Mouse (Mus musculus) embryonic facial prominence, embryonic 15.5 days (tissue): ENCODE results near the gene Rtn4ip1. TPM values are rescaled to one million over a fixed set of nuclear protein-coding genes. Genes with fewer than 3 reads are reported as not detected.
A peak's percentile ranks its signal among the peaks of the same experiment; 100 is the strongest.

Experiments
- ATAC-seq: fragments of 200-750 bp; cut with Nextera tagmentation; 2 replicates; pipeline ENCODE4 v1.8.0; 2017; ENCODE audit warnings: low read depth, moderate TSS enrichment; ENCODE audit not compliant: insufficient number of reproducible peaks, low FRiP score, low TSS enrichment
- H3K27ac ChIP-seq: fragments of 300-500 bp; sonication (generic); replicated peaks from 2 replicates; pipeline ENCODE4 v1.5.1; 2015; ENCODE audit warnings: mild to moderate bottlenecking, inconsistent platforms
- H3K27me3 ChIP-seq: fragments of 300-500 bp; sonication (generic); 2 replicates; pipeline ENCODE4 v1.6.1; 2015; ENCODE audit warnings: inconsistent platforms
- H3K36me3 ChIP-seq: fragments of 300-500 bp; sonication (generic); 2 replicates; pipeline ENCODE4 v1.6.1; 2015; ENCODE audit warnings: mild to moderate bottlenecking, inconsistent platforms
- H3K4me1 ChIP-seq: fragments of 300-500 bp; sonication (generic); 2 replicates; pipeline ENCODE4 v1.6.1; 2015; ENCODE audit warnings: inconsistent platforms
- H3K4me2 ChIP-seq: fragments of 300-500 bp; sonication (generic); replicated peaks from 2 replicates; pipeline ENCODE4 v1.6.1; 2015; ENCODE audit warnings: mild to moderate bottlenecking, inconsistent platforms
- H3K4me3 ChIP-seq: fragments of 300-500 bp; sonication (generic); replicated peaks from 2 replicates; pipeline ENCODE4 v1.5.1; 2015; ENCODE audit warnings: mild to moderate bottlenecking, inconsistent platforms
- H3K9ac ChIP-seq: fragments of 300-500 bp; sonication (generic); 2 replicates; pipeline ENCODE4 v1.6.1; 2015; ENCODE audit warnings: inconsistent platforms
- H3K9me3 ChIP-seq: fragments of 300-500 bp; sonication (generic); replicated peaks from 2 replicates; pipeline ENCODE4 v1.6.1; 2016; ENCODE audit warnings: inconsistent platforms
- WGBS: fragments of 180-500 bp; shearing (Covaris S2); methylation state at CpG from one replicate; pipeline ENCODE4 v1.1.7; 2015; 5-methylcytosine and 5-hydroxymethylcytosine counted together
- polyA plus RNA-seq: library from polyadenylated mRNA; unstranded; fragments of >200 nt; fragmentation: Nextera tagmentation; extraction: Ambion mirVana; gene quantifications from 2 replicates; pipeline ENCODE4 v1.2.1, GENCODE M21; 2015

Rtn4ip1 gene
- polyA plus RNA-seq, 1 experiment from 2014 or later = 11.6 TPM

GRCm38 (mm10) chr10:44002995-44003524, 101.5 kb downstream of the Rtn4ip1 start:
- ATAC-seq = no peak
- H3K9ac ChIP-seq = peak overlapping the region; percentile 50; the same call in 1 of the 2 replicates
- H3K4me3 ChIP-seq = peak overlapping the region; percentile 66
- H3K4me1 ChIP-seq = peaks cover 28% of the 10 kb centered on the region
- no peaks in the 10 kb centered on the region for H3K9me3 ChIP-seq
- peak overlapping the region; percentile 76 for H3K4me2 ChIP-seq
- H3K27me3 ChIP-seq = peaks cover 56% of the 10 kb centered on the region
- H3K36me3 ChIP-seq = no peaks in the 10 kb centered on the region
- H3K27ac ChIP-seq = 0 out of 2 replicates have a peak overlapping the region, but pooled peaks have one; percentile 17
- WGBS = 5% methylated on average over 11 of the region's 11 CpGs

GRCm38 (mm10) chr10:44003551-44004151, 102.0 kb downstream of the Rtn4ip1 start:
- peak overlapping the region; percentile 76 for H3K4me2 ChIP-seq
- peak overlapping the region; percentile 50 for H3K9ac ChIP-seq
- 0 out of 2 replicates have a peak overlapping the region, but pooled peaks have one; percentile 17 for H3K27ac ChIP-seq
- 1% methylated on average over 67 of the region's 68 CpGs for WGBS
- H3K27me3 ChIP-seq = peaks cover 56% of the 10 kb centered on the region
- no peaks in the 10 kb centered on the region for H3K36me3 ChIP-seq
- peak overlapping the region; percentile 66 for H3K4me3 ChIP-seq
- H3K9me3 ChIP-seq = no peaks in the 10 kb centered on the region
- peaks cover 28% of the 10 kb centered on the region for H3K4me1 ChIP-seq
- 0 out of 2 replicates have a peak, but pooled peaks have one; percentile 20 for ATAC-seq

DNA sequence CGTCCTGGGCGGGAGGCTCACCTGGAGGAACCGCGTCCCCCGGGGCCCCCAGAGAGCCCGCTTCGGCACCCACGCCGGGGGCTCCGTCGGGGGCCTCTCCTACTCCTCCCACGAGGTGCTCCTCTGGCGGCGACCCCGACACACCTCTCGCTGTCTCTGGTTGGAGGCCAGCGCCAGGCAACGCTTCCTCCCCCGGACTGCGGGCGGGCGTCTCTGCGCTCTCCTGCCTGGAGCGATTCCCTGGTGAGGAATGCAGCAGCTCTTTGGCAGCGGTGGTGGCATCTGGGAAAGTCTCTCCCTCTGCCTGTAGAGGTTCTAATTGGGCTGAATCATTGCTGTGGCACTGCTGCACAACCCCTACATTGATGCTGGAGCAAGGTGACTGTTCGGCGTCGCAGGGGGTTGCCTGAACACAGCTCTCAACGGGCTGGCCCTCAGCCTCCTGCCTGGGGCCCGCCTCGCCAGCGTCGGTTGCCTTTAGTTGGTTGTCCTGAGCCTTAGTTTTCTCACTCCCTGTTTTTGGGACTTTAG, 102.7 kb downstream of the Rtn4ip1 start:
- H3K4me1 ChIP-seq = peaks cover 28% of the 10 kb centered on the region
- H3K36me3 ChIP-seq = no peaks in the 10 kb centered on the region
- no peak overlapping the region for H3K9ac ChIP-seq
- peak overlapping the region; percentile 66 for H3K4me3 ChIP-seq
- peaks cover 56% of the 10 kb centered on the region for H3K27me3 ChIP-seq
- peak overlapping the region; percentile 76 for H3K4me2 ChIP-seq
- ATAC-seq = no peak
- no peaks in the 10 kb centered on the region for H3K9me3 ChIP-seq
- WGBS = 1% methylated on average over 33 of the region's 33 CpGs
- no peak overlapping the region for H3K27ac ChIP-seq

DNA sequence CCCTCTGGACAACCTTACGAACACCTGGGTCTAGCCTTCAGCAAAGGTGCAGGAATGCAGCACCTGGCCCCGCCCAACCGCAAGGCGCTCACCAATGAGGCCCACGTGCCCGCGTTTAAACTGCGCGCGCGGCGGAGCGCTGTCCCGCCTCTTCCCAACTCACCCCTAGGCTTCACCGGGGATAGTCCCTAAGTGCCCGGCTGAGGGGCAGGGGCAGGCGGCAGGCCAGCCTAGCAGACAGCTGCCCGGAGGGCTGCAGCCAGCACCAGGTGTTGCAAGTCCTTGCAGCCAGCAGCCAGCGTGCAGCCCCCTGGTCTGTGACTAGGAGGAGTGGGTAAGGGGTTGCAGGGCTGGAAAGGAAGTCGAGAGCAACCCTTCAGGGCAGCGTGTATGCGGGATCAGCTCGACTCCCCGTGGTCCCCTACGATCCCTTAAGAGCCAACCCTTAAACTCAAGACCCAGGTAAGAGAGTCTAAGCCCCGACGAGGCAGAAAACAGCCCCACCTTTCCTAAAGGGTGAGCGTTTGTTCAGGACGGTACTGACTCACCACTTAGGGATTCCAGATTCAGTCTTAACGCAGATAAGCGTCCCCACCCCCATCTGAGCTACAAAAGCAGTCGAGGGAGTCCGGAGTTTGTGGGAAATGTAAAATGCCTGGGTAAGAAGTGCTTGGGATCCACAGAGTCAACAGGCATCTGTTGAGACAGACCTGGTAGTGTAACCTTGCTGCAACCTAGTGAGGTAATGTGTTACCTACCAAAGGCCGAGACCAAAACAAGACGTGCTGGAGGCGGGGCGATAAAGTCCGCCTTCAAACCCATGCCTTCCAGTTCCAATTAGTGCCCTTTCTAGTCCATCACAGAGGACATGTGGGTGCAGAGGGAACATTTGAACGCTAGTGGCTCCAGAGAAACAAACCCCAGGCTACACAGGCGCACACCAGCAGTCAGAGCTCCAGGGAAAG, 104.4 kb downstream of the Rtn4ip1 start:
- Histone ChIP-seq H3K36me3 (no peaks in the 10 kb centered on the region), H3K27me3 (peaks cover 56% of the 10 kb centered on the region), H3K4me2 (peak overlapping the region; percentile 72), H3K27ac (peak overlapping the region; percentile 0; the same call in 1 of the 2 replicates), H3K9me3 (no peaks in the 10 kb centered on the region), H3K4me1 (peaks cover 28% of the 10 kb centered on the region), H3K9ac (0 out of 2 replicates have a peak overlapping the region, but pooled peaks have one; percentile 2), H3K4me3 (peak overlapping the region; percentile 36)
- ATAC-seq = 0 out of 2 replicates have a peak, but pooled peaks have one; percentile 48
- WGBS = 1% methylated on average over 40 of the region's 40 CpGs

Other genes starting within 250 kb of the Rtn4ip1 start
- gene Qrsl1, start 62 bp upstream of the Rtn4ip1 start, polyA plus RNA-seq = 16.6 and 17.1 TPM in 2 replicates
- gene Crybg1, start 247.0 kb downstream of the Rtn4ip1 start, polyA plus RNA-seq = 4.6 and 5.0 TPM in 2 replicates